Mouse (Mus musculus) effector memory CD4-positive, alpha-beta T cell, adult 7 months (primary cell): ENCODE results near the gene Gmcl1. TPM values are rescaled to one million over a fixed set of nuclear protein-coding genes. Genes with fewer than 3 reads are reported as not detected.

Experiments
- polyA plus RNA-seq: library from polyadenylated mRNA; unstranded; fragments of 100-300 nt; shearing (Covaris generic); gene quantifications from one replicate; pipeline ENCODE4 v1.2.1, GENCODE M21; 2017

Gene Gmcl1
- 34.5 TPM for polyA plus RNA-seq

GRCm38 (mm10) chr6:86733183-86733876 lies at the start of gene Gmcl1:
Gene Gmcl1 (minus strand): TSS chr6:86733383.

DNA sequence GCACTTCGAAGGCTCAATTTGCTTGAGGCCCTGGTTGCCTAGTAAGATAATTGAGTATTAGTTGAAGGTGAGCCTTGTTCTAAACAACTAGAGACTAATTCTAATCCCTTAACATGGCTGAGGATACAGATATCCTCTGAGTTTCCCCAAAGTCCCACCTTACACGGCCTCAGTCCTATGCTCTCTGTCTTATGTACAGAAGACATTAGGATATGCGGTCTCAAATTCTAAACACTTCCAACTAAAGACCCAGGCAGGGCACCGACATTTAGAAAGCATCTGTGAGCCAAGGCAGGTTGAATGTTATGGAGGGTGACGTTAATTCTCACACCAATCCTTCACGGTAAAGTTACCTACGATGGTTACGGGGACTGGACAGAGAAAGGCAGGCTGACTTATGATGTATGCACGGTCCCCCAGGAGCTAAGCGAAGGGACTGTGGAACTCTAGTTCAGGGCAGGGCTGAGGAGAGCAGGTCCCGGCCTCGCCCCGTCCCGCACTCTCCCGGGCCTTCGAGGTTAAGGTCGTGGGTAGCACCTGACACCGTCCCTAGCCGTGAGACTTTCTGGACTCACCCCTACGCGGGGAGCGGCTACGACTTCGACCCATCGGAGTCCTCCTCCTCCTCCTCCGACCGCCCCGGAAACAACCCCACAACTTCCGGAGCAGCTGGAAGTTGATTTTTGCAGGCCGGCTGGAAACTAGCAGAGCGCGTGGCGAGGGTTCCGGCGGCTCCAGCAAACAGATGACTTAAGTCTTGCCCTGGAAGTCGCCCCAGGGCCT lies 49.1 kb downstream of the Gmcl1 start, which contains the start of gene Snrnp27:
Snrnp27 (minus strand) TSS at position 651 of the 783 bp plus-strand sequence.

GRCm38 (mm10) chr6:86668580-86669239 lies 64.5 kb downstream of the Gmcl1 start, which contains the start of gene Mxd1:
Gene Mxd1 (minus strand): TSS chr6:86669161.

Other genes starting within 250 kb of the Gmcl1 start
- 303 TPM for gene Pcbp1, start 207.1 kb downstream of the Gmcl1 start, polyA plus RNA-seq
- gene Asprv1, start 105.2 kb downstream of the Gmcl1 start, polyA plus RNA-seq, result not detected
- gene Mxd1, start 64.2 kb downstream of the Gmcl1 start, polyA plus RNA-seq, result 357 TPM
- gene Snrnp27, start 48.9 kb downstream of the Gmcl1 start, polyA plus RNA-seq, result 58.8 TPM
- gene Anxa4, start 60.2 kb upstream of the Gmcl1 start, polyA plus RNA-seq, result 4.0 TPM
- gene Aak1, start 116.1 kb upstream of the Gmcl1 start, polyA plus RNA-seq, result 80.6 TPM